Mouse (Mus musculus): ENCODE measurements around the gene Rbm10. TPM values are rescaled to one million over a fixed set of nuclear protein-coding genes. Genes with fewer than 3 reads are reported as not detected.

Gene Rbm10
- total and polyA plus RNA-seq, 3 experiments = 55.7 to 81.5 (median 71.1) TPM

DNA sequence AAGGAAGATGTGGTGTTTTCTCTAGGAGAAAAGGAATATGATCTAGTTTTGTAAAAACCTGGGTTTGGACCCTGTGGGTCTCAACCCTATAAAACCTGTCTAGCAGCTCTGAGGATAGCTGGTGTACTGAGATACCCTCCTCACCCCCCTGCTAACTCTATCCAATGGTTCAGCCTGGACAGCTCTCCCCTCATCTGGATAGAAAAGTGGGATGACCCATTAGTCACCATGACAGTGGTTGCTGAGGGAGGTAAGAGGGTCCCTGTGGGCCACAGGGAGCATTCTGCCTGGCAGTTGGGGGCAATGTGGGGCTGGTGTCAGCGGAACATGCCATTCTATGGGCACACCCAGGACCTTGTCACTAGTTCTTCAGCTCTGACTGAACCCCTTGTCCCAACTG lies 75.3 kb downstream of the Rbm10 start:
- H3K36me3 ChIP-seq (replicated peaks in 1 of 2; ENCODE audit: control insufficient read depth in 1 of 2, insufficient read depth in 1 of 2, low read length in 1 of 2) = peaks cover 43 to 68% of the 10 kb centered on the region in 2 experiments

DNA sequence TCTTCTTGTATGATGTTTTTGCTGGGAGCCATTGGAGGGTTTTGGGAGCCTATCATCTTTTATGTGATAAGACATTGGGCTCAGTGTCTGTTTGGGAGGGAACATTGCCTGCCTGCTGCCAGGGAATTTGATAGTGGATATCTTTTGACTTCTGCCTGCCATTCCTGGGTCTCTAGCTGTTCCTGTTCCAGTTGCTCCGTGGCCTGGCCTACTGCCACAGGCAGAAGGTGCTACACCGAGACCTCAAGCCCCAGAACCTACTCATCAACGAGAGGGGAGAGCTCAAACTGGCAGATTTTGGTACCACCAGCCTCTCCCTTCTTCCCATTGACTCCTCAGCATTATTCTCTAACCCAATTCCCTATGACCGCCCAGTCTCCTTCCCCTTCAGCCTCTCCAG lies 78.5 kb downstream of the Rbm10 start:
- H3K36me3 ChIP-seq (replicated peaks in 1 of 2; ENCODE audit: control insufficient read depth in 1 of 2, insufficient read depth in 1 of 2, low read length in 1 of 2) = peaks cover 57 to 86% of the 10 kb centered on the region in 2 experiments
- no peaks in the 10 kb centered on the region for H3K9me3 ChIP-seq (replicated peaks; ENCODE audit: low read length)
- peaks cover 0 to 2% of the 10 kb centered on the region in 2 experiments; a peak in 2 of 4 replicates for H3K4me1 ChIP-seq (ENCODE audit: control insufficient read depth in 1 of 2, insufficient read depth in 2 of 2)
- in situ Hi-C loops (cut with MboI; ENCODE audit: low pct_ligation_motif_present, low pct_unique_long_range_greater_than_20kb, low sequenced_read_pairs) = no loop called here
- DNase-seq (ENCODE audit: extremely low read depth) = no peak
- peaks cover 6% of the 10 kb centered on the region for H3K79me2 ChIP-seq (replicated peaks; ENCODE audit: control insufficient read depth, extremely low read depth, insufficient read depth, poor library complexity, severe bottlenecking)
- TF ChIP-seq MAFK (IDR thresholded peaks at IDR 0.05; ENCODE audit: insufficient replicate concordance, low read length) = no peak
- no peak for TF ChIP-seq CHD2 (IDR thresholded peaks at IDR 0.05; ENCODE audit: low read length)
- TF ChIP-seq POLR2A (IDR thresholded peaks at IDR 0.05; ENCODE audit: low read depth, low read length) = no peak
- TF ChIP-seq ZNF384 (IDR thresholded peaks at IDR 0.05; ENCODE audit: low read depth, low read length) = no peak
- TF ChIP-seq SIN3A (IDR thresholded peaks at IDR 0.05; ENCODE audit: low read length) = no peak
- TF ChIP-seq RAD21 (IDR thresholded peaks at IDR 0.05; ENCODE audit: low read depth, low read length) = no peak
- TF ChIP-seq PAX5 (IDR thresholded peaks at IDR 0.05; ENCODE audit: low read length) = no peak
- TF ChIP-seq E2F4 (IDR thresholded peaks at IDR 0.05; ENCODE audit: insufficient replicate concordance, low read depth, low read length) = no peak
- TF ChIP-seq TCF12 (IDR thresholded peaks at IDR 0.05; ENCODE audit: low read depth, low read length) = no peak
- no peak for TF ChIP-seq ETS1 (conservative IDR thresholded peaks at IDR 0.05; ENCODE audit: low read depth, low read length)
- TF ChIP-seq TBP (conservative IDR thresholded peaks at IDR 0.05; ENCODE audit: low read depth, low read length) = no peak
- no peak for TF ChIP-seq BHLHE40 (IDR thresholded peaks at IDR 0.05; ENCODE audit: low read depth, low read length)
- no peak for TF ChIP-seq SMC3 (IDR thresholded peaks at IDR 0.05; ENCODE audit: low read depth, low read length)
- no peak for TF ChIP-seq MXI1 (IDR thresholded peaks at IDR 0.05; ENCODE audit: low read depth, low read length)
- no peak for TF ChIP-seq MEF2A (IDR thresholded peaks at IDR 0.05; ENCODE audit: borderline replicate concordance, low read depth, low read length)
- TF ChIP-seq MAZ (IDR thresholded peaks at IDR 0.05; ENCODE audit: low read depth, low read length) = no peak
- no peak for TF ChIP-seq ZC3H11A (IDR thresholded peaks at IDR 0.05; ENCODE audit: low read depth, low read length)
- H3K4me3 ChIP-seq (replicated peaks in 1 of 3; ENCODE audit: low read depth in 2 of 3, low read length in 2 of 3, poor library complexity in 1 of 3) = no peak overlapping the region
- no peaks in the 10 kb centered on the region for H3K27me3 ChIP-seq (replicated peaks)
- no peak overlapping the region for H3K9ac ChIP-seq (ENCODE audit: insufficient read depth, low read depth)
- H3K4me2 ChIP-seq (ENCODE audit: insufficient read depth, low read depth, poor library complexity, severe bottlenecking) = no peak overlapping the region
- no peak overlapping the region for H3K27ac ChIP-seq (ENCODE audit: insufficient read depth, low read depth)
- dilution Hi-C loops (cut with MboI; ENCODE audit: extremely low pct_ligation_motif_present, extremely low pct_unique_long_range_greater_than_20kb, low sequenced_read_pairs) = no loop called here

More for the DNA sequence above, 75.3 kb downstream of the Rbm10 start:
- in situ Hi-C loops (cut with MboI; ENCODE audit: low pct_ligation_motif_present, low pct_unique_long_range_greater_than_20kb, low sequenced_read_pairs) = no loop called here
- Histone ChIP-seq H3K27me3 (replicated peaks) (no peaks in the 10 kb centered on the region), H3K27ac (ENCODE audit: insufficient read depth, low read depth) (no peak overlapping the region), H3K4me3 (replicated peaks in 1 of 3; ENCODE audit: low read depth in 2 of 3, low read length in 2 of 3, poor library complexity in 1 of 3) (no peak overlapping the region), H3K4me1 (ENCODE audit: control insufficient read depth in 1 of 2, insufficient read depth in 2 of 2) (peaks cover 0 to 15% of the 10 kb centered on the region in 2 experiments; a peak in 3 of 4 replicates), H3K4me2 (ENCODE audit: insufficient read depth, low read depth, poor library complexity, severe bottlenecking) (no peak overlapping the region), H3K9me3 (replicated peaks; ENCODE audit: low read length) (no peaks in the 10 kb centered on the region), H3K9ac (ENCODE audit: insufficient read depth, low read depth) (no peak overlapping the region), H3K79me2 (replicated peaks; ENCODE audit: control insufficient read depth, extremely low read depth, insufficient read depth, poor library complexity, severe bottlenecking) (peaks cover 30% of the 10 kb centered on the region)
- DNase-seq (ENCODE audit: extremely low read depth) = no peak
- no peak for TF ChIP-seq USF2 (conservative IDR thresholded peaks at IDR 0.05; ENCODE audit: low read depth, low read length)
- no peak for TF ChIP-seq POLR2A (IDR thresholded peaks at IDR 0.05; ENCODE audit: low read depth, low read length)
- TF ChIP-seq MXI1 (IDR thresholded peaks at IDR 0.05; ENCODE audit: low read depth, low read length) = no peak
- TF ChIP-seq RCOR1 (conservative IDR thresholded peaks at IDR 0.05; ENCODE audit: low read depth, low read length) = no peak
- no peak for TF ChIP-seq NELFE (IDR thresholded peaks at IDR 0.05; ENCODE audit: low read depth, low read length)
- TF ChIP-seq MEF2A (IDR thresholded peaks at IDR 0.05; ENCODE audit: borderline replicate concordance, low read depth, low read length) = no peak
- TF ChIP-seq EP300 (IDR thresholded peaks at IDR 0.05; ENCODE audit: low read length) = no peak
- no peak for TF ChIP-seq JUN (IDR thresholded peaks at IDR 0.05; ENCODE audit: insufficient read depth, low read depth, low read length)
- no peak for TF ChIP-seq TCF12 (IDR thresholded peaks at IDR 0.05; ENCODE audit: low read depth, low read length)
- no peak for TF ChIP-seq USF1 (IDR thresholded peaks at IDR 0.05; ENCODE audit: low read depth, low read length)
- TF ChIP-seq SMC3 (IDR thresholded peaks at IDR 0.05; ENCODE audit: low read depth, low read length) = no peak
- TF ChIP-seq ZNF384 (IDR thresholded peaks at IDR 0.05; ENCODE audit: low read depth, low read length) = no peak
- TF ChIP-seq MAX (IDR thresholded peaks at IDR 0.05; ENCODE audit: low read length) = no peak
- TF ChIP-seq PAX5 (IDR thresholded peaks at IDR 0.05; ENCODE audit: low read length) = no peak
- dilution Hi-C loops (cut with MboI; ENCODE audit: extremely low pct_ligation_motif_present, extremely low pct_unique_long_range_greater_than_20kb, low sequenced_read_pairs) = no loop called here

Measured in CH12.LX (cell line).